Mouse (Mus musculus): ENCODE measurements at regions not wholly inside any gene's neighbourhood (a gene's known extent, or its start where the extent isn't known, plus 50 kb on each side); places are given as distances from the start of the nearest gene placed in this dataset.

DNA sequence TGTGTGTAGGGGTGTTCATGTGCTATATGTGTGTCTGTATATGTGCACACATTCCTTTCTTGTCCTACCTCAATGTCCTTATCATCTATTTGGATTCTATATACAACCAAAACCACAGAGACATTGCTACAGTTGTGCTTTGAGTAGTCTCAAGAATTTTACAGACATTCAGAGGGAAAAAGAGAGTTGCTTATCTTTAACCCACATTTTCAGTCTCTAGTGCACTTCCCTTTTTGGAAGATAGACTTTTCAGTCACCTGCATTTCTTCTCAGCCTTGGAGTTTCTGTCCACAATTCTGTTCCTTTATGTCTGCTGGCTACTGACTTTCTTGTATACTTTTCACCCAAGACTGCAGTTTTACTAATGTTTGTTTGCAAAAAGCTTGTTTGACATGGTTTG is 645.5 kb upstream of the Pkn2 start:
- ATAC-seq (replicated peaks; ENCODE audit: low FRiP score, poor library complexity, severe bottlenecking), result no peak

DNA sequence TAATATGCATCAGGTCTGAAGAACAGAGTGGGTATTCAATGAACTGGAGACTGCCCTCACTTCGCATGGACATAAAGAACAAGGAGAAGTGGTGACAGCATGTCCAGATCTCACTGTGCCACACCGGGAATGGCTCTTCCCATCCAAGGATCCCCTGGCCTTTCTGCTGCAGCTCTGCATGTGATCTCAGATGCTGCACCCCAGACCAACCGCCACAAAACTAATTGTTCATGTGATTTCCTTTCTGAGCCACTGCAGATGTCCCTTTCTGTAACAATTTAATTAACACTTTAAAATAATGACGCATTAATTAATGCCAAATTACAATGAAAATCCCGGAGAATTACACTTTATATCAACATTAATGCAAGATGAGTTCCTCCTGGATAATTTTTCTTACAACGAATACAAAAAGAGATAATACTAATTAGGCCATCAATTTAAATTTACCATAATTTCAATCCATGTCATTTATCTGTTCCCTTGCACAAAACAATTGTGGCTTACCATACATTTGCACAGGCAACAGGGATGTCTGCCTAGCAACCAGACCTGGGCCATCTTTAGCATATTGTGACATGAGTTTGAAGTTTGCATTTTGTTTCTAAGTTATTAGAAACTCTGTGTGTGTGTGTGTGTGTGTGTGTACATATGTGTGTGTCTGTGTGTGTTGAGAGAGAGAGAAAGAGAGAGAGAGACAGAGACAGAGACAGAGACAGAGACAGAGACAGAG is 630.9 kb upstream of the Pkn2 start:
- ATAC-seq (replicated peaks; ENCODE audit: low FRiP score, poor library complexity, severe bottlenecking), result no peak

DNA sequence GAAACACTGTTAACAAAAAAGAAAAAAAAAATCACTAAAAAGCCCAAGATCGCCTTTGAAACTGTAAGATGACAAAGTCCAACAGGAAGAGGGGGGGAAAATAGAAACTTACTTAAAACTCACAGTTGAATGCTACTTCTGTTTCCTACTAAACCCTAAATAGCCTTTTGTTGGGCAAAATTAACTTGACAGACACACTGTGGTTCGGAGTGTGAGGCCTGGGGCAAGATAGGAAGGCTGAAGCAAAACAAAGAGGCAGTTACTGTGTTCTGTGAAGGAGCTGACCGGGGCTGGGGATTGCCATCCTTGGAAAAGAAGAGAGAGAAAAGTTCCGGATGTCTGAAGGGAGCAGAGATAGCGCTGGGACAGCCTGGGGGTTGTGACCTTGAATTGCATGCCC is 627.7 kb upstream of the Pkn2 start:
- ATAC-seq (replicated peaks; ENCODE audit: low FRiP score, poor library complexity, severe bottlenecking), result no peak

DNA sequence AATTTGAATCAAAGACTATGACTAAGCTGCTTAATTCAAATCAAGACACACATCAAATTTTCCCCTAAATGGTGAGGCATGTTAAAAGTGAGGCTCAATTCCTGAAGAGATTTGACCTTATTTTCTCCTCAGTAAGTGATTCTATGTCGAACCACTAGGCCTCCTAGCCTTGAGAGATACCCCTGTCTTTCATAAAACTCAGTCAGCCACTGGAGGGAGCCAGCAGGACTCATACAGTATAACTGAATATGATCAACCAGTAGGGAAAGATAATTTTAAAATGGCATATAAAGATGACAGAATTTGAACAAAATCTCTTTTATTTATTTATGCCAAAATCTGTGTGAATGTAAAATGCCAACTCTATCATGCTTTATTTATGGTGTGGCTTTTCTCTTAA is 626.5 kb upstream of the Pkn2 start:
- no peak for ATAC-seq (replicated peaks; ENCODE audit: low FRiP score, poor library complexity, severe bottlenecking)

DNA sequence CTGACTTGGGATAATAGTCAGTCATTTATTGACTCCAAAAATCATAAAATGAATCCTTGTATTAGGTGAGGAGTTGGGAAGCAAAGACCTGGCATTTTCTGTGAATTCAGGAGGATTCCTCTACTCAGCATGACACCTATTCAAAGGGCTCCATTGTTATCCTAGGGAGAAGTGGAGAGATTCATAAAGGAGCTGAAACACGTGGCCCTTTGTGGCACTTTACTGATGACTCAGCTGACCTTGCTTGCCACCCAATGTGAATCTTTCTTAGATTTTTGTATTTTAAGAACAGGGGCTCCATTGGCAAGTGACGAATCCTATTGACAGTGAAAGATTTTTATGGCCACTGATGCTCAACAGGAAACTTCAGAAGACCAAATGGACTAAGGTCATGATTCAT is 619.2 kb upstream of the Pkn2 start:
- ATAC-seq (replicated peaks; ENCODE audit: low FRiP score, poor library complexity, severe bottlenecking), result no peak

DNA sequence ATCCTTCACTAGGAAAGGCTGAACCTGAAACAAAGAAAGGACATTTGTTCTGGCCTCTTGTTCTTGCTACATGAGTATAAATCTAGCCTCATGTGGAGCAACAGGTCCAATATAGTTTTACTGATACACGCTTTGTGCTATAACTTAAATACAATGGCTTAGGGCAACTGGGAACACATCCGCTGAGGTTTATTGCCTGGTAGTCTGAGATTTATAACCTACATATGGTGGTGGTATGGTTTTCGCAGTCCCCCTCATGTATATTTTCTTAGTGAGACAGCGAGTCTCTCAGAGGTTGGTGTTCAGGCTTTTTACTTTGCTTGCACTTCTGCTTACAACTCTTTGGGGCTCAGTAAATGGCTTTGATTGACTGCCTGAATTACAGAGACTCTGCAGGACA is 613.6 kb upstream of the Pkn2 start:
- no peak for ATAC-seq (replicated peaks; ENCODE audit: low FRiP score, poor library complexity, severe bottlenecking)

DNA sequence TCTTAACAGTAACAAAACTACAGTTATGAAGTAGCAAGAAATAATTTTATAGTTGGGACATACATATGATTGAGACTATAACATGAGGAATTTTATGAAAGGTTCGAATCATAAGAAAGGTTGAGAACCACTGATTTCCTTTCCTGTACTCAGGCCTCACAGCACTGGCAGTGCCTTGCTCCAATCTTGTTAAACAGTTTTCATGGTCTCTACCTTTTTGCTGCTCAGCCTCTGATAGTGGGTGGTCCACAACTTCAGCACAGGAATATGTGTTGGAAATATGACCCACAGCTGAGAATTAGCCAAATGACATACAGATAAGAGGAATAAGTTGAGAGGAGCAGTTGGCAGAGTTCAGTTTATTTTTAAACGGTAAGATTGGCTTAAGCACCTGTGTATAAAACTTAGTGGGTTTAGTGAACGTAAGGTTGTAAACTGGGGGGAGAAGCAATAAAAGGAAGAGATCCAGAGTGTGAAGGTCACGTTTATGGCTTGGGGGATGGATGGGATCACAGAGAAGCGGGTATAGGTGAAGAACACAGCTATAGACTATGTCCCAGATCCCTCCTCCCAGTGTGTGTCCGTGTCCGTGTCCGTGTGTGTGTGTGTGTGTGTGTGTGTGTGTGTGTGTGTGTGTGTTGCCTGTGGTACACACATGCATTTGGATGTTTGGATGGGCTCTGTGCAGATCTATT is 596.3 kb upstream of the Pkn2 start:
- ATAC-seq (replicated peaks; ENCODE audit: low FRiP score, poor library complexity, severe bottlenecking), result no peak

DNA sequence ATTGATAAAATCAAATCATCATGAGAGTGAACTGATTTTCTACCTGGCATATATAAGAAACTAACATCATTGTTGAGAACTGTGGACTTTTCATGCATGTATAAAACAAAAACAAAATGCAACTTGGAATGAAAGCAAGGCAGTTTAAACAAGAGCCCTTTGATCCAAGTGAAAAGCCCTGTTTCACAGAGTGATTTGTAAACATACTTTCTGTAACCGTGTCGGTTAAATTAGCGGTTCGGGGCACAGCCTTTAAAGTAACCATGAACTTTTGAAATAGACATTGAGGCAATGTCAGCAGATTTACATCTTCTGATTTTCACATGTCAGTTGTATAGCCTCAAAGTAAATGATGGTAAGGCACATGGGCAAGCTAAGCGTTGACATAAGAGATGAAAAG is 593.7 kb upstream of the Pkn2 start:
- ATAC-seq (replicated peaks; ENCODE audit: low FRiP score, poor library complexity, severe bottlenecking), result no peak

DNA sequence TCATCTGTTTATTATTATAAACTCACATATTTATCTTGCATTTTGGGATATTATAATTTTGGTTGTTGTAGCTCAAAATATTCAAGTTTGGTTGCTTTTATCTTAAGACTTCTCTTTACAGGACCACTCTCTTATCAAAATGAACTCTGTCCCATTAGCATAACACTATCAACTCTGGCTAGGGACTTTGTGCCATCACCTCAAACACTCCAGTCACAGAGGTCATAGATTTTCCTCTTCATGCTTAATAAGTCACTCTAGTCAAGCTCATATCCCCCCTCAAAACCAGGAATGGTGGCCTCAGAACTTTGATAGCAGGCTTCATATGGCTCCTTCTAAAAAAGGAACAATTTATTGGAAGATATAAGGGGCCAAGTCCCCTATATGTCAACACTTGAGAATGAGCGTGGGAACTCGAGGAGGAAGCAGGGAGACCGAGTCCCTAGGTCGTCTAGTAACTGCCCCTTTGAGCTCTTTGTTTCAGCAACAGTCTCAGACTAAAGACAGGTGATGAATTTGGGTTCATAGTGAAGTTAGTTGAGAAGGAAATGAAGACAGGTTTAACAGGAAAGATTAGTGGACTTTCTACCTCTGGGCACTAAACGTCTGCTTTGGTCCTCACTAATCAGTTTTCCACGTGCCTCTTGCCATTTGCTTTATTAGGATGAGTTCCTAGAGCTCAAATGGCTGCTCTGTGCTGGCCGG is 565.4 kb upstream of the Pkn2 start:
- ATAC-seq (replicated peaks; ENCODE audit: low FRiP score, poor library complexity, severe bottlenecking), result no peak

DNA sequence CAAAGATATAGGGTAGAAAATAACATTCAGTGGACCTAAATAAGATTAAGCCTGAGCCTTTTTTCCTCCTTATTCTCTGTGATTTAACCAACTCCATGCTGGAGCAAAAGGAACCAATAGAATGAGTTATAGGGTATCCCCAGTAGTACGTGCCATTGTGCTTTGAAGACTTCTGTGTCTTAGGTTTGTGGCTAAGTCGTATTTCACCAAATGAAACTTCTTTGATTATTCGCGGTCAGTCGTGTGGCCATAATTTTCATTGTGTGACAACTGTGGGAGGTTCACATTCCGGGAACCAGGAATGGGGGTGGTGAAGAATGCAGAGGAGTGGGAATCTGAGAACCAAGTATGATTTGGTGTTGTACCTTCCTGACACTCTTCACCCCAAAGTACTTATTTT is 535.6 kb upstream of the Pkn2 start:
- no peak for ATAC-seq (replicated peaks; ENCODE audit: low FRiP score, poor library complexity, severe bottlenecking)

DNA sequence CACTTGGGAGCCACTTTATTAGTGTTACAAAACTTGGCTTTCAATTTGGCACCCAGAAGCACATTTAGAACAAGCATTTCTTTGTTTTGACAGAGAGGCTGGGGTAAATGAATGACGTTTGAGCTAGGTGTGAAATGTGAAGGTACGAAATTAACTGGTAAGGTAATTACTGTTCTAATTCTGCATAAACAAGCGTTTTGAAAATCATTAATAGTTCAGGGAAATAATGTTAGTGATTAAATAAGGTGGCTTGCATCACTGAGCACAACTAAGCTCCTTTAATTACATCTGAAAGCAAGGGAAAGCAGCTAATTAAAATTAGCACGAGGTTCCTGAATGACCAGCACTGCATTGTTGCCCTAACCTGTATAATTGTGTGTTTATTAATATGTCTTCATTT is 529.9 kb upstream of the Pkn2 start:
- ATAC-seq (replicated peaks; ENCODE audit: low FRiP score, poor library complexity, severe bottlenecking), result no peak

DNA sequence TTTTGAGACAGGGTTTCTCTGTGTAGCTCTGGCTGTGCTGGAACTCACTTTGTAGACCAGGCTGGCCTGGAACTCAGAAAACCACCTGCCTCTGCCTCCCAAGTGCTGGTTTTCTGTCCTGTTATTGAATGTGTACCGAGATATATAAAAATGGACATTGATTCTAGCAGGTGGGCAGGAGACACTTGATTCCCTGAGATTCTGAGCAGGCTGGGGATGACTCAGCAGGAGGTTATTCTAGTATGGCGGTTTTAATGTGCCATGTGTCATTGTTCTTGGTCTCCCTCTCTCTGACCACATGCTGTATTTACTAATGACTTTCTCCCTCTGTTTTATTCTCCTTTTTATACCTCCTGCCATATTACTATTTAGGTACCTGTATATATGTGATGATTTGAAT is 517.2 kb upstream of the Pkn2 start:
- no peak for ATAC-seq (replicated peaks; ENCODE audit: low FRiP score, poor library complexity, severe bottlenecking)

DNA sequence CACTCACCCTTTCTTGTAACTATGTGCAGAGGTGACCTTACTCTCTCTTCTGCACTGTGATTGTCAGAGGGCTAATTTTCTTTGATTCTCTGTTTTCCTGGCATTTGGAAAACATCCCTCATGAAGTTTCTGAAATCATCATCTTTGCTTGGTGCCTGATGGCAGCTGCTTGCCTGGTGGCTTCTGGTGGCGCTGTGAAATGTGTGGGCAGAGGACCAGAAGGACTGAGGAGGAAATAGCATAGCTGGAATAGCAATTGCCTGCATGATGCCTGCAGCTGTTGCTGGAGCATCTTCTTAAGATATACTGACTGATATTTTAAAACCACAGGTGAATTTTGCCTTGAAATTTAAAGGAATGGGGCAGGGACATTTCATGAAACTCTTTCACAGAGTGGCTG is 502.6 kb upstream of the Pkn2 start:
- no peak for ATAC-seq (replicated peaks; ENCODE audit: low FRiP score, poor library complexity, severe bottlenecking)

DNA sequence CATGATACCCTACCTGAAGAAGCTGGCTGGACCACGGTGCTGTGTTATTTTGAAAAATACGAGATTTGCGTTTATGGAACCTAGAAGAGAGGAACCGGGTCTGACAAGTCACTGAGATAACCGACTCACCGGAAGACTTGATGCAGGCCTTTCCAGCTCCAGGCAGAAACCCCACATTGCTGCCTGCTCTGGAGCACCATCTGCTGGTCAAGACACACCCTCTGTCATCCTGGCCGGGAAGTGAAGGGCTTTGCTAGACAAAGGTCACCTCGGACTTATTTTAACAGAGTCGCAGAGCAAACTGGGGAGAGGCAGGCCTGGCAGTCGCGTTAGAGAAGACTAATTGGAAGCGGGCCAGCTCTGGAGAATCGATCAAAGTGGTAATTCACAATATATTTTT is 497.4 kb upstream of the Pkn2 start:
- no peak for ATAC-seq (replicated peaks; ENCODE audit: low FRiP score, poor library complexity, severe bottlenecking)

DNA sequence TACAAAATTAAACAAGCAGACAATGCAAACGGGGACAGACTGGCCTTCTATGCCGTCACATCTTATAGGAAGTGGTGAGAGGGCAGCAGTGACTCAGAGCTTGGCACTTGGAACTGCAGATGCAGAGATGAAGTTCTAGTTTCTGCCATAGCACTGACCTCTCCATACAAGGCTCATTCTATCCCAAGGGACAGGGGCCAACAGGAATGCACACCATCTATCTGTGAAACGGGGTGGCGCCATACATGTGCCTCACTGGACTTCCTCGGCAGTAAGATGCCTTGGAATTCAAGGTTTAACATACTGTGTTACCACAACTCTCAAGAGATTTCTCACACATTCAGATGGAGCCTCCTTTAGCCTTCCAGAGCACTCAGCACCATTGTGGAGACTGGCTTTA is 495.6 kb upstream of the Pkn2 start:
- ATAC-seq (replicated peaks; ENCODE audit: low FRiP score, poor library complexity, severe bottlenecking), result no peak

DNA sequence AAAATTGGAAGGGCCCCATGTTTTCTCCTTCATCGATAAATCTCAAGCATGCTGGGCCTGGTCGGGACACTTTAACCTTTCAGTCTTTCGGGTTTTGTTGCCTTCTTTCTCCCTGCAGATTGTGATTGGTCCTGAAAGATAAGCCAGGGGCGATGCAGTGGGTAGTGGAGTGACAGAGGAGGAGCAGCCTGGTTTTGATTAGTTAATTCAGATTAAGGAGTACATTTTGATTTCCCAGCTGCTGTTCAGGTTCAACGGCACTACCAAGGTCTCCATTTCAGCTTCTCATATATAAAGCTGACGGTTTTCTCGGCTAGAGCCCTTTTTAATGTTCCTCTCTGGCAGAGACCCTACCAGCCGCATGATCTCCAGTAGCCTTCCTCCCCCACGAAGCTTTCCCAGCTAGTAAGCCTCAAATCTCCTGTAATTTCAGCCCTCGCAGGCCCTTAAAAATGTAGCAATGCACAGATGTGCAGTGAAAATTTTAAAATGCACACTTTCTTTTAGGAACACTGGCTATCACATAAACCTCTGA is 493.8 kb upstream of the Pkn2 start:
- ATAC-seq (replicated peaks; ENCODE audit: low FRiP score, poor library complexity, severe bottlenecking), result no peak

DNA sequence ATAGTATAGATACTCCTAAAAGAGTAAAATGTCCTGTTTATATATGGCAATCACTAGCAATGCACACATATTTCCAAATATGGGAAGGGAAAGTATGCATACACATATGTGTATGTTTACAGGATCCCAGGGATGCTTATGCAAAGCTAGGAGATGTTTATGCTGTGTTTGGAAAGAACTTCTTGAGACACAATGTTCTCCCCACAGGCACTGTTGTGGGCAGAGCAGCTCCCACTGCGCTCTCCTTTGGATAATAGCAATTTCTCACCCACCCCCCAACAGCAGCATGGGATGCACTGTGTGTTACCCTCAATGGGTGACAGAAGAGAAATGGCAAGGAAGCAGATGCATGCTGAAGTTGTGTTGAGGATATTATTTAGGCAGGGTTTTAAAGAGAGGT is 491.7 kb upstream of the Pkn2 start:
- no peak for ATAC-seq (replicated peaks; ENCODE audit: low FRiP score, poor library complexity, severe bottlenecking)

DNA sequence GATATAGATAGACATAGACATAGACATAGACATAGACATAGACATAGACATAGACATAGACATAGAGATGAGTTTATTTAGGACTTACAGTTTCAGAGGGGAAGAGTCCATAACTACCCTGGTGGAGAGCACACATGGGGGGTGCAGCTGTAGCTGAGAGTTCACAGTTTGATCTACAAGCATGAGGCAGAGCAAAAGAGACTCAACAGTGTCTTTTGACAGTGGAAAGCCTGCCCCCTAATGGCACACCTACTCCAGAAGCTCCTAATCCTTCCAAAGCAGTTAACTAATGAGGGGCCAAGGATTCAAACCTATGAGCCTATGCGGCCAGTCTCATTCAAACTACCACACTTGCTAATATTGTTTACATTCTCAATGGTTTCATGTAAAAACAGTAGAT is 487.2 kb upstream of the Pkn2 start:
- no peak for ATAC-seq (replicated peaks; ENCODE audit: low FRiP score, poor library complexity, severe bottlenecking)

DNA sequence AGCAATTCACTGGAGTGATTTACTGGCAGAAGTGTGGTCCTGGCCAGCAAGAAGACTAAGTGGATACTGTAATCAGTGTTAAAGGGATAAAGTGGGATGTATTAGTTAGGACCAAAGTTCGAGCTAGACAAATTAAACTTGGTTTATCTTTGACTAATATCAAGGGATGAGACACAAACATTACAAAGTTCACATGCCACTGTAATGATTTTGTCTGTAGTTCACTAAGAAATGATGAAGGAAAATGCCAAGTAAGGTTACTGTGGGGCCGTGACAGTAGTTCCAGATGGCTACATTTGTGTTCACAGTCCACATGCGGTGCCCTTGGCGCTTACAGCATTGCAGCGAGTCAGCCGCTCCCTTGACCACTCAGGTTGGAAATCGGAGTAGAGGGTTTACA is 458.2 kb upstream of the Pkn2 start:
- ATAC-seq (replicated peaks; ENCODE audit: low FRiP score, poor library complexity, severe bottlenecking), result no peak

DNA sequence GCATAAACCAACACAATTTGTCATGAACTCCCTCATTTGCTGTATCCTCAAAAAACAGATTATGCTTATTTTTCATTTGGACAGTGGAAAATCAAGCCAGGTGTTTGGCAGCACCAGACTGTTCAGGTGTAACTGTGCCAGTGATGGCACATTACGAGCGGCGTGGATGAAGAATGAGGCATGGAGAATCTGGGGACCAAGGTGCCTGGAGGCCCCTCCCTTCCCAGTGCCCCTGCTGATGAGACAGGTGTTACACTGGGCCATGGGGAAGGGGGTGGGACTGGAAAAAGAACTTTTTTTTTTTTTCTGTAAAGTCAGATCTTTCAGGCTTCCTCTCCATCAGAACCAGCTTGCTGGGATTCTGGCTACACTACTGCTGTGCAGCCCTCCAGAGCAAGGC is 451.5 kb upstream of the Pkn2 start:
- no peak for ATAC-seq (replicated peaks; ENCODE audit: low FRiP score, poor library complexity, severe bottlenecking)

DNA sequence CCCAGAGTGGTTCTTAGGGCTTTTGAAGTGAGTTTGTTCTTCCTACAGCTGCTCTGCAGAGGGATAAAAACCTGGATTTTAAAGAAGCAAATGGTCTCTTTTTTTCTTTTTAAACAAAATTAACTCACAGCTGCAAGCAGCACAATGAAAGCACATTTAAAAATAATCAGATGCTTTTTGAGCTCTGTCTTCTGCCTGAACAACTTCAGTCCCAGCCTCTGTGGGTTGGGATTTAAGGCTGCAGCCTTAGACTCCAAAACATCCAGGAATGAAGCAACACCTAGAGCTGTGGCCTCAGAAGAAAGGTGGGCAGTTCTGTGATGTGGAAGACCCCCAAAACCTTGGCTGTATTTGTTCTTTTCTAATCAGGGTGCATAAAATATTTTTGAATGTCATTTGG is 446.7 kb upstream of the Pkn2 start:
- ATAC-seq (replicated peaks; ENCODE audit: low FRiP score, poor library complexity, severe bottlenecking), result no peak
